Mouse (Mus musculus): ENCODE measurements around the gene Pin1. TPM values are rescaled to one million over a fixed set of nuclear protein-coding genes. Genes with fewer than 3 reads are reported as not detected.

The Pin1 gene
- total RNA-seq (2023) = 10 to 100 TPM; 24.4 to 31.2 TPM

GRCm38 (mm10) chr9:20651602-20652259 lies at the start of gene Pin1:
TSS of gene Pin1 (plus strand) at chr9:20652095.

DNA sequence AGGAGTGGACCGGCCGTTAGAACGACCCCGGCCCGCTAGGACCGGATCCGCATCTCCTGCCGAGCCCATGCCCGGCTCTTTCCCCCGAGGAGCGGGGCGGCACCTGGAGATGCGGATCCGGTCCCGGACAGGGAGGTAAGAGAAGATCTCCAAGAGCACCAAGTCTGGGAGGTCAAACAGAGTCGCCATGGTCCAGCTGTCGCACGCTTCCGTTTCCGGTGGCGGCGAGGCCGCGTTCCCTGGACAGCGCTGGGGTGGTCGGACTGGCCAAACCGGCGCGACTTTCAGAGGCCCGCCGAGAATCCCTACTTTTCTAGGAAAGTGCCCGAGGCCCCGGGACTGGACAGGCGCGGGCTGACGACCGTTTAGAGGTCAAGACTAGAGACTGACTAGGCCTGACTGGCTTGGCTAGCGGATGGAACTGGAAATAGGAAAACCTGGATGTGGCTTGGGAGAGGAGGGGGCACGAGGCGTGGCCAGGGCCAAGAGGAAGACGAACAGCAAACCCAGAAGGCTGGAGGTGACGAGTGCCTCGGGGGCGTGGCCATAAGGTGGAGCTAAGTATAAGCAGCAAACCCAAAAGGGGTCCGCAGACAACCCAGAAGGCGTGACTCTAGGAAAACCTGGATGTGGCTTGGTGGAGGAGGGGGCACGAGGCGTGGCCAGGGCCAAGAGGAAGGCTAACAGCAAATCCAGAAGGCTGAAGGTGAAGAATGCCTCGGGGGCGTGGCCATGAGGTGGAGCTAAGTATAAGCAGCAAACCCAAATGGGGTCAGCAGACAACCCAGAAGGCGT lies 9.6 kb upstream of the Pin1 start, which contains the start of gene Ubl5:
Gene Ubl5 (plus strand): TSS at position 778 of the 795 bp plus-strand sequence.

GRCm38 (mm10) chr9:20644360-20645081 lies 7.4 kb upstream of the Pin1 start, which contains the start of gene Fbxl12:
TSS of gene Fbxl12 (minus strand) at chr9:20644767.

Other genes with a start within 250 kb of the Pin1 start
- 10 to 100 TPM; 44.7 to 45.4 TPM for gene Zfp26, start 191.9 kb upstream of the Pin1 start, total RNA-seq (2023)
- gene Zfp426, start 159.3 kb upstream of the Pin1 start, total RNA-seq (2023) = 10 to 100 TPM; 23.3 to 27.2 TPM
- gene Zfp266, start 130.7 kb upstream of the Pin1 start, total RNA-seq (2023) = 10 to 100 TPM; 36.8 to 40.1 TPM
- gene Zfp846, start 70.8 kb upstream of the Pin1 start, total RNA-seq (2023) = 10 to 100 TPM in 1 of 2 experiments, 1 to 10 TPM in 1; 7.4 to 10.7 TPM
- gene Ubl5, start 9.2 kb upstream of the Pin1 start, total RNA-seq (2023) = 100 to 1,000 TPM; 333 to 334 TPM
- gene Fbxl12, start 7.3 kb upstream of the Pin1 start, total RNA-seq (2023) = 100 to 1,000 TPM; 108 to 121 TPM
- gene Olfm2, start 94.3 kb downstream of the Pin1 start, total RNA-seq (2023) = not detected
- not detected for gene Col5a3, start 163.0 kb downstream of the Pin1 start, total RNA-seq (2023)
- gene Rdh8, start 166.4 kb downstream of the Pin1 start, total RNA-seq (2023) = not detected
- gene A230050P20Rik, start 216.5 kb downstream of the Pin1 start, total RNA-seq (2023) = 10 to 100 TPM; 59.7 to 65.3 TPM
- 1 to 10 TPM; 1.1 to 3.0 TPM for gene Angptl6, start 227.6 kb downstream of the Pin1 start, total RNA-seq (2023)
- 100 to 1,000 TPM in 1 of 2 experiments, 10 to 100 TPM in 1; 95.1 to 102 TPM for gene Ppan, start 236.1 kb downstream of the Pin1 start, total RNA-seq (2023)
- 100 to 1,000 TPM; 187 to 197 TPM for gene Eif3g, start 246.5 kb downstream of the Pin1 start, total RNA-seq (2023)